Comparison of ENCODE assay signal across 27 mouse cellular contexts in genomic region chr9:47861783-47862182, GRCm38 (mm10).
DNase-seq lines count a peak whose midpoint lies in the region; ATAC-seq and TF ChIP-seq lines count a peak whose summit lies in the region.
"Had no signal": no experiment of that assay in that cellular context is flagged by ENCODE, and none has a peak within 500 bp of the region (broad histone marks: within the 10 kb centered on the region; RNA-seq: fewer than 3 reads in every experiment).

No protein-coding gene starts in this region.

- no peak for TF ChIP-seq CTCF in kidney, postnatal 0 days (IDR thresholded peaks at IDR 0.05; ENCODE audit: low read depth)

- no peak overlapping the region for H3K4me2 ChIP-seq in kidney, postnatal 0 days (ENCODE audit: low read length)
- no peak overlapping the region for H3K4me2 ChIP-seq in intestine, embryonic 15.5 days (replicated peaks)
- H3K4me2 ChIP-seq: embryonic facial prominence, embryonic 12.5 days; heart, embryonic 13.5 days; kidney, embryonic 15.5 days; limb, embryonic 12.5 days; liver, embryonic 15.5 days; neural tube, embryonic 12.5 days had no signal

- DNase-seq in adrenal gland, postnatal 10 days = peak; percentile 19
- no peak for DNase-seq in adrenal gland, postnatal 25 days
- peak; percentile 18 for DNase-seq in kidney, postnatal 0 days (ENCODE audit: low spot score)
- no peak for DNase-seq in kidney, adult 8-10 months
- peak; percentile 4 for DNase-seq in lung, postnatal 25 days (ENCODE audit: low spot score)
- no peak for DNase-seq in lung, postnatal 36 days
- DNase-seq in embryonic facial prominence, embryonic 10.5 days (ENCODE audit: low spot score) = no peak
- DNase-seq: cerebellum, adult 8-10 months; cerebellum, postnatal 25 days; gastrocnemius, adult 2 months; gastrocnemius, postnatal 36 days; heart, adult 18-20 months; heart, postnatal 10 days; kidney, postnatal 36 days had no signal

- no peak overlapping the region for H3K4me3 ChIP-seq in kidney, postnatal 0 days (replicated peaks; ENCODE audit: low read depth, low read length)
- H3K4me3 ChIP-seq in embryonic facial prominence, embryonic 10.5 days = no peak overlapping the region
- no peak overlapping the region for H3K4me3 ChIP-seq in intestine, embryonic 15.5 days (replicated peaks)
- H3K4me3 ChIP-seq: embryonic facial prominence, embryonic 12.5 days; gastrocnemius, adult 2 months; heart, embryonic 13.5 days; kidney, embryonic 15.5 days; layer of hippocampus, adult 2 months; left cerebral cortex, adult 2 months; limb, embryonic 12.5 days; liver, embryonic 15.5 days; myocyte; neural tube, embryonic 12.5 days had no signal

- H3K9me3 ChIP-seq in kidney, postnatal 0 days (replicated peaks; ENCODE audit: low read length) = no peaks in the 10 kb centered on the region
- no peaks in the 10 kb centered on the region for H3K9me3 ChIP-seq in embryonic facial prominence, embryonic 10.5 days
- H3K9me3 ChIP-seq in intestine, embryonic 15.5 days = no peaks in the 10 kb centered on the region
- H3K9me3 ChIP-seq: embryonic facial prominence, embryonic 12.5 days; heart, embryonic 13.5 days; kidney, embryonic 15.5 days; limb, embryonic 12.5 days; liver, embryonic 15.5 days; neural tube, embryonic 12.5 days had no signal

- no peak overlapping the region for H3K27ac ChIP-seq in kidney, postnatal 0 days
- H3K27ac ChIP-seq in embryonic facial prominence, embryonic 10.5 days (replicated peaks) = 0 out of 2 replicates have a peak overlapping the region, but pooled peaks have one; percentile 26
- H3K27ac ChIP-seq in intestine, embryonic 15.5 days = no peak overlapping the region
- H3K27ac ChIP-seq: embryonic facial prominence, embryonic 12.5 days; gastrocnemius, adult 2 months; heart, embryonic 13.5 days; kidney, embryonic 15.5 days; layer of hippocampus, adult 2 months; left cerebral cortex, adult 2 months; limb, embryonic 12.5 days; liver, embryonic 15.5 days; neural tube, embryonic 12.5 days had no signal

- WGBS in kidney, postnatal 0 days = 58% methylated on average over 2 of the region's 2 CpGs
- 53% methylated on average over 2 of the region's 2 CpGs for WGBS in embryonic facial prominence, embryonic 10.5 days
- 81% methylated on average over 2 of the region's 2 CpGs for WGBS in intestine, embryonic 15.5 days

- no peak for ATAC-seq in kidney, postnatal 0 days (replicated peaks; ENCODE audit: low FRiP score, low read depth)
- ATAC-seq in intestine, embryonic 15.5 days = no peak
- ATAC-seq: CD4-positive, CD25-positive, alpha-beta regulatory T cell, adult 4 months; forebrain, embryonic 16.5 days; intestine, postnatal 0 days had no signal

- H3K27me3 ChIP-seq in kidney, postnatal 0 days (ENCODE audit: insufficient read depth, low read length) = no peaks in the 10 kb centered on the region
- H3K27me3 ChIP-seq in embryonic facial prominence, embryonic 10.5 days (replicated peaks; ENCODE audit: low read depth, poor library complexity, severe bottlenecking) = peaks cover 14% of the 10 kb centered on the region; the same call in 1 of the 2 replicates
- no peaks in the 10 kb centered on the region for H3K27me3 ChIP-seq in intestine, embryonic 15.5 days (replicated peaks)
- H3K27me3 ChIP-seq: embryonic facial prominence, embryonic 12.5 days; liver, embryonic 15.5 days; neural tube, embryonic 12.5 days had no signal

- no peak overlapping the region for H3K9ac ChIP-seq in kidney, postnatal 0 days (ENCODE audit: low read depth, low read length)
- no peak overlapping the region for H3K9ac ChIP-seq in intestine, embryonic 15.5 days
- H3K9ac ChIP-seq: embryonic facial prominence, embryonic 12.5 days; heart, embryonic 13.5 days; kidney, embryonic 15.5 days; limb, embryonic 12.5 days; liver, embryonic 15.5 days; neural tube, embryonic 12.5 days had no signal

- H3K4me1 ChIP-seq in kidney, postnatal 0 days (replicated peaks; ENCODE audit: insufficient read depth, low read length) = no peaks in the 10 kb centered on the region; the same call in 1 of the 2 replicates
- peaks cover 56% of the 10 kb centered on the region for H3K4me1 ChIP-seq in embryonic facial prominence, embryonic 10.5 days
- 0 out of 2 replicates have a peak, but pooled peaks cover 4% of the 10 kb centered on the region for H3K4me1 ChIP-seq in intestine, embryonic 15.5 days (replicated peaks)
- H3K4me1 ChIP-seq: liver, embryonic 15.5 days had no signal

- H3K36me3 ChIP-seq in kidney, postnatal 0 days (ENCODE audit: insufficient read depth, low read length) = no peaks in the 10 kb centered on the region
- no peaks in the 10 kb centered on the region for H3K36me3 ChIP-seq in embryonic facial prominence, embryonic 10.5 days (replicated peaks)
- H3K36me3 ChIP-seq in intestine, embryonic 15.5 days = no peaks in the 10 kb centered on the region
- H3K36me3 ChIP-seq: embryonic facial prominence, embryonic 12.5 days; heart, embryonic 13.5 days; kidney, embryonic 15.5 days; limb, embryonic 12.5 days; liver, embryonic 15.5 days; neural tube, embryonic 12.5 days had no signal

Comparison
In these comparisons a context has a peak if more than half of its experiments do, and no peak if none do; other contexts are left out.
1. DNase-seq: peak in adrenal gland, postnatal 10 days (single experiment), kidney, postnatal 0 days (single experiment) and lung, postnatal 25 days (single experiment); none in adrenal gland, postnatal 25 days (single experiment), kidney, adult 8-10 months (0 of 2), lung, postnatal 36 days (single experiment) and embryonic facial prominence, embryonic 10.5 days (single experiment).